Mouse (Mus musculus) embryonic stem cell, embryonic (primary cell): Measurements from ENCODE around the gene Mst1r.

ENCODE experiments used
- CTCF ChIA-PET, 4 experiments: fragments of 300-600 bp in 2 of 4; fragments of 350-600 bp in 2 of 4; sonication (Branson Sonifier 250); formaldehyde crosslinking; loops; one replicate each; lab custom pipeline; 2022; ENCODE audit warnings: inconsistent platforms in 2 of 4; lab: Charles Lee
- POLR2A ChIA-PET, 4 experiments: fragments of 300-600 bp in 2 of 4; fragments of 350-600 bp in 2 of 4; sonication (Branson Sonifier 250); formaldehyde crosslinking; loops; one replicate each; lab custom pipeline; 2022; ENCODE audit warnings: antibody characterized with exemption in 4 of 4, inconsistent platforms in 1 of 4; lab: Charles Lee

Gene Mst1r

GRCm38 (mm10) chr9:107926920-107927420, 20.3 kb downstream of the Mst1r start:
- ChIA-PET POLR2A (interaction anchor here in 1 of 4 experiments (0.7 to 2.1 kb wide), 10 partner anchors 10 to 126 kb away, joined by 3 to 6 read pairs (median 4); partner anchors contain the start of genes Amigo3, Inka1, Ip6k1 and Mst1r), CTCF (interaction anchor here in 3 of 4 experiments (0.5 to 2.3 kb wide), 8 partner anchors 20 to 213 kb away, joined by 3 to 14 read pairs (median 4); partner anchors contain the start of genes Amigo3 (in 1 of the 3) and Mst1r (in 1 of the 3))

GRCm38 (mm10) chr9:107927749-107928148, 21.1 kb downstream of the Mst1r start:
- ChIA-PET CTCF (interaction anchor here in 3 of 4 experiments (0.5 to 2.3 kb wide), 5 partner anchors 23 to 85 kb away, joined by 3 to 8 read pairs (median 5); no protein-coding TSS in a partner anchor), POLR2A (interaction anchor here in 2 of 4 experiments (0.7 to 2.1 kb wide), 7 partner anchors 21 to 1719 kb away, joined by 3 to 6 read pairs (median 4); partner anchors contain the start of genes Inka1 (in 1 of the 2) and Mst1r (in 1 of the 2))

- ChIA-PET POLR2A (interaction anchor here in 1 of 4 experiments (1.0 to 1.7 kb wide), 3 partner anchors 34 to 57 kb away, joined by 3 to 5 read pairs (median 3); partner anchors contain the start of gene Inka1), CTCF (interaction anchor here in 2 of 4 experiments (0.6 to 0.9 kb wide), 2 partner anchors 19 to 24 kb away, joined by 3 read pairs; no protein-coding TSS in a partner anchor)
Measured at GRCm38 (mm10) chr9:107928169-107928568, 21.5 kb downstream of the Mst1r start, which contains the start of gene Actl11. Actl11 (plus strand) TSS chr9:107928469.

GRCm38 (mm10) chr9:107932221-107932620, 25.5 kb downstream of the Mst1r start:
- CTCF ChIA-PET, result interaction anchor here in 3 of 4 experiments (1.0 to 1.9 kb wide), 8 partner anchors 9 to 113 kb away, joined by 3 to 9 read pairs (median 4); no protein-coding TSS in a partner anchor
- POLR2A ChIA-PET, result interaction anchor here in 3 of 4 experiments (0.6 to 2.3 kb wide), 12 partner anchors 9 to 1573 kb away, joined by 3 to 7 read pairs (median 4); partner anchors contain the start of genes Gm20661 (in 1 of the 3), Inka1 (in 1 of the 3) and Ip6k1 (in 1 of the 3)

- ChIA-PET CTCF (interaction anchor here (0.6 to 1.7 kb wide), 6 partner anchors 21 to 272 kb away, joined by 3 to 6 read pairs (median 3); no protein-coding TSS in a partner anchor), POLR2A (interaction anchor here in 2 of 4 experiments (0.9 to 1.4 kb wide), 4 partner anchors 14 to 43 kb away, joined by 3 read pairs; no protein-coding TSS in a partner anchor)
Measured at GRCm38 (mm10) chr9:107934146-107934545, 27.5 kb downstream of the Mst1r start.

GRCm38 (mm10) chr9:107935374-107935773, 28.7 kb downstream of the Mst1r start, which contains the start of gene Camkv:
Camkv (plus strand) TSS chr9:107935674.
- ChIA-PET POLR2A (interaction anchor here in 2 of 4 experiments (0.7 to 2.3 kb wide), 13 partner anchors 10 to 254 kb away, joined by 3 to 9 read pairs (median 4); no protein-coding TSS in a partner anchor), CTCF (interaction anchor here in 3 of 4 experiments (0.9 to 1.9 kb wide), 7 partner anchors 9 to 44 kb away, joined by 3 to 9 read pairs (median 3); no protein-coding TSS in a partner anchor)

GRCm38 (mm10) chr9:107935790-107936214, 29.1 kb downstream of the Mst1r start:
- ChIA-PET CTCF (interaction anchor here (0.6 to 1.9 kb wide), 11 partner anchors 10 to 156 kb away, joined by 3 to 9 read pairs (median 4); no protein-coding TSS in a partner anchor), POLR2A (interaction anchor here in 3 of 4 experiments (0.5 to 2.3 kb wide), 19 partner anchors 9 to 253 kb away, joined by 3 to 9 read pairs (median 4); partner anchors contain the start of gene Ip6k1 (in 1 of the 3))

GRCm38 (mm10) chr9:107936215-107936822, 29.6 kb downstream of the Mst1r start:
- POLR2A ChIA-PET, result interaction anchor here in 3 of 4 experiments (0.5 to 2.3 kb wide), 21 partner anchors 8 to 518 kb away, joined by 3 to 9 read pairs (median 4); partner anchors contain the start of gene Ip6k1 (in 1 of the 3)

GRCm38 (mm10) chr9:107936831-107937230, 30.2 kb downstream of the Mst1r start:
- CTCF ChIA-PET, result interaction anchor here in 3 of 4 experiments (0.7 to 1.9 kb wide), 6 partner anchors 11 to 36 kb away, joined by 3 to 9 read pairs (median 4); no protein-coding TSS in a partner anchor
- POLR2A ChIA-PET, result interaction anchor here in 3 of 4 experiments (0.6 to 2.3 kb wide), 10 partner anchors 8 to 518 kb away, joined by 3 to 9 read pairs (median 6); partner anchors contain the start of gene Ip6k1 (in 1 of the 3)

More at GRCm38 (mm10) chr9:107936215-107936822, 29.6 kb downstream of the Mst1r start:
- CTCF ChIA-PET, result interaction anchor here (0.6 to 1.9 kb wide), 12 partner anchors 10 to 155 kb away, joined by 3 to 9 read pairs (median 4); no protein-coding TSS in a partner anchor

GRCm38 (mm10) chr9:107947241-107948194, 40.8 kb downstream of the Mst1r start:
- ChIA-PET CTCF (interaction anchor here in 2 of 4 experiments (0.5 to 1.7 kb wide), 6 partner anchors 11 to 148 kb away, joined by 3 to 9 read pairs (median 4); no protein-coding TSS in a partner anchor), POLR2A (interaction anchor here in 3 of 4 experiments (0.6 to 3.1 kb wide), 11 partner anchors 7 to 299 kb away, joined by 3 to 10 read pairs (median 3); no protein-coding TSS in a partner anchor)

GRCm38 (mm10) chr9:107949184-107949921, 42.7 kb downstream of the Mst1r start:
- CTCF ChIA-PET, result interaction anchor here in 3 of 4 experiments (0.6 to 1.7 kb wide), 4 partner anchors 12 to 234 kb away, joined by 3 to 7 read pairs (median 4); no protein-coding TSS in a partner anchor
- POLR2A ChIA-PET, result interaction anchor here in 2 of 4 experiments (1.0 to 3.4 kb wide), 12 partner anchors 9 to 52 kb away, joined by 3 to 46 read pairs (median 6); partner anchors contain the start of genes Inka1 (in 1 of the 2) and Ip6k1 (in 1 of the 2)

GRCm38 (mm10) chr9:107949922-107950235, 43.2 kb downstream of the Mst1r start, which contains the start of gene Traip:
Traip (plus strand) TSS chr9:107950136.
- CTCF ChIA-PET, result interaction anchor here in 3 of 4 experiments (0.6 to 3.5 kb wide), 7 partner anchors 11 to 95 kb away, joined by 3 to 25 read pairs (median 4); partner anchors contain the start of gene Inka1 (in 1 of the 3)
- POLR2A ChIA-PET, result interaction anchor here in 2 of 4 experiments (0.8 to 3.4 kb wide), 18 partner anchors 10 to 144 kb away, joined by 3 to 46 read pairs (median 4); partner anchors contain the start of genes Apeh (in 1 of the 2), Inka1 (in 1 of the 2), Ip6k1 (in 1 of the 2) and Mon1a (in 1 of the 2)

- POLR2A ChIA-PET, result interaction anchor here (0.5 to 3.4 kb wide), 57 partner anchors 8 to 681 kb away, joined by 3 to 46 read pairs (median 4); partner anchors contain the start of genes Camkv (in 2 of the 4), Dag1 (in 2 of the 4), Inka1 (in 2 of the 4) and Ip6k1 (in 2 of the 4)
Measured at GRCm38 (mm10) chr9:107950460-107951355, 44.0 kb downstream of the Mst1r start.

More at GRCm38 (mm10) chr9:107950460-107951355, 44.0 kb downstream of the Mst1r start:
- CTCF ChIA-PET, result interaction anchor here (0.6 to 3.5 kb wide), 16 partner anchors 10 to 325 kb away, joined by 3 to 25 read pairs (median 4); partner anchors contain the start of genes Amigo3 (in 1 of the 4), Inka1 (in 1 of the 4) and Mst1r (in 1 of the 4)
